Mouse (Mus musculus) forebrain, embryonic 14.5 days (tissue): Measurements from ENCODE around the gene Etfb. TPM values are rescaled to one million over a fixed set of nuclear protein-coding genes. Genes with fewer than 3 reads are reported as not detected.
"Not testable (repeated sequence)": the region's sequence is repeated elsewhere in the genome, so short reads cannot be mapped to it uniquely, and the experiment has no call there.

Source experiments
- ATAC-seq: fragments of 200-750 bp; cut with Nextera tagmentation; 2 replicates; pipeline ENCODE4 v1.8.0; 2017; ENCODE audit warnings: mild to moderate bottlenecking, moderate library complexity
- DNase-seq: peaks from one replicate; pipeline ENCODE4 v3.0.0-alpha.2; 2015; ENCODE audit warnings: low spot score
- H3K27ac ChIP-seq: fragments of 300-500 bp; sonication (generic); 2 replicates; pipeline ENCODE4 v1.5.1; 2014; ENCODE audit warnings: low read depth, mild to moderate bottlenecking, control low read depth, low read length, moderate library complexity
- H3K27me3 ChIP-seq: fragments of 300-500 bp; sonication (generic); replicated peaks from 2 replicates; pipeline ENCODE4 v1.6.1; 2014; ENCODE audit warnings: low read length, control low read depth, mixed read lengths; ENCODE audit not compliant: control insufficient read depth, insufficient read depth
- H3K36me3 ChIP-seq: fragments of 300-500 bp; sonication (generic); 2 replicates; pipeline ENCODE4 v1.6.1; 2014; ENCODE audit warnings: low read length, control low read depth; ENCODE audit not compliant: control insufficient read depth, insufficient read depth
- H3K4me1 ChIP-seq: fragments of 300-500 bp; sonication (generic); 2 replicates; pipeline ENCODE4 v1.6.1; 2014; ENCODE audit warnings: antibody characterized with exemption, low read length, control low read depth; ENCODE audit not compliant: control insufficient read depth, insufficient read depth
- H3K4me2 ChIP-seq: fragments of 300-500 bp; sonication (generic); 2 replicates; pipeline ENCODE4 v1.6.1; 2014; ENCODE audit warnings: mild to moderate bottlenecking, control low read depth, low read length
- H3K4me3 ChIP-seq: fragments of 300-500 bp; sonication (generic); 2 replicates; pipeline ENCODE4 v1.5.1; 2014; ENCODE audit warnings: low read depth, low read length, control low read depth
- H3K9ac ChIP-seq: fragments of 300-500 bp; sonication (generic); 2 replicates; pipeline ENCODE4 v1.6.1; 2014; ENCODE audit warnings: mild to moderate bottlenecking, low read length, control low read depth, moderate library complexity
- H3K9me3 ChIP-seq: fragments of 300-500 bp; sonication (generic); replicated peaks from 2 replicates; pipeline ENCODE4 v1.6.1; 2016; ENCODE audit warnings: low read length, control low read depth, mixed read lengths; ENCODE audit not compliant: control insufficient read depth
- WGBS: fragments of 180-500 bp; shearing (Covaris S2); extraction: QIAGEN DNeasy Blood & Tissue Kit; methylation state at CpG from one replicate; pipeline ENCODE4 v1.1.7; 2014; 5-methylcytosine and 5-hydroxymethylcytosine counted together
- polyA plus RNA-seq: library from polyadenylated mRNA; unstranded; fragments of >200 nt; fragmentation: Nextera tagmentation; extraction: Ambion mirVana; gene quantifications from 2 replicates; pipeline ENCODE4 v1.2.1, GENCODE M21; 2014

Gene Etfb
- polyA plus RNA-seq: 156 and 182 TPM in 2 replicates

DNA sequence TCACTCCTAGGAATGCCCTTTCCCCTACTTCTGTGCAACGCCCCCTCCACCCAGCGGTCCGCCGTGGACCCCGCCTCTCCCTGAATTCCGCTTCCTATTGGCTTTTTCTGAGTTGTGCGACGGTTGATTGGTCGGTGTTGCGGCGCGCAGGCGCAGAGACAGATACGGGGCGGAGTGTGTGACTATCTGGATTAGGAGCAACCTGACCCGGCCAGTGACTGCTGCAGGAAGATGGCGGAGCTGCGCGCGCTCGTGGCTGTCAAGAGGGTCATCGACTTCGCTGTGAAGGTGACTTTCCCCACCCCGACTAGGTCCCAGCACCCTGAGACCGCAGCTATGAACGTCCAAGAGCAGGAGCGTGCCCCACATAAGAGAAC lies at the start of gene Etfb, which contains the start of gene Gm45233:
Gene Etfb, plus strand, starts transcription at position 167 of the 377 bp plus-strand sequence.
Gene Gm45233, plus strand, starts transcription at position 212 of the 377 bp plus-strand sequence.
- H3K9me3 ChIP-seq: no peaks in the 10 kb centered on the region
- H3K27ac ChIP-seq: peak within 1 kb of the TSS; percentile 82
- under 1% methylated on average over 27 of the region's 27 CpGs for WGBS
- peak within 1 kb of the TSS; percentile 72 for H3K9ac ChIP-seq
- peaks cover 11% of the 10 kb centered on the region; the same call in 1 of the 2 replicates for H3K4me1 ChIP-seq
- peak; percentile 97 for DNase-seq
- peak; percentile 98 for ATAC-seq
- no peaks in the 10 kb centered on the region for H3K27me3 ChIP-seq
- H3K4me3 ChIP-seq: peak within 1 kb of the TSS; percentile 58
- H3K4me2 ChIP-seq: peak within 1 kb of the TSS; percentile 83
- no peaks in the 10 kb centered on the region for H3K36me3 ChIP-seq

DNA sequence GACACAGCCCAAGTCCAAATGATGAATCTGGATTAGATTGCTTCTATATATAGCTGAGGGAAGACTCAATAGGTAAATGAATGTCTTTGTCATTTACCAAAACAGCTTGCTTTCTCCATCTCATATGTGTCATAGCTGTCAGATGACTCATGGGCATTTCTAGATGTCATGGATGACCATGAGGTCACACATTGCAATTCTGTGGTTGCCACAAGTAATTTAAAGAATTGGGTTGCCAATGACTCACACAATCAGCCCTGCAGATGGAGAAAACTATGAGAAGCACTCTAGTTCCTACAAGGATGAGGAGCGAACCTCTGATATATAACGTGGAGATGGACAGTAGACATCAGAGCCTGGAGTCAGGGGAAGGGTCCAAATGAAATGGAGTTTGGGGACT lies 44.4 kb upstream of the Etfb start:
- ATAC-seq: no peak
- Histone ChIP-seq H3K9ac (no peak overlapping the region), H3K27ac (no peak overlapping the region), H3K4me1 (no peaks in the 10 kb centered on the region), H3K4me3 (no peak overlapping the region), H3K9me3 (no peaks in the 10 kb centered on the region), H3K36me3 (no peaks in the 10 kb centered on the region), H3K27me3 (no peaks in the 10 kb centered on the region), H3K4me2 (no peak overlapping the region)
- WGBS: 83% methylated on average over 2 of the region's 2 CpGs
- no peak for DNase-seq

DNA sequence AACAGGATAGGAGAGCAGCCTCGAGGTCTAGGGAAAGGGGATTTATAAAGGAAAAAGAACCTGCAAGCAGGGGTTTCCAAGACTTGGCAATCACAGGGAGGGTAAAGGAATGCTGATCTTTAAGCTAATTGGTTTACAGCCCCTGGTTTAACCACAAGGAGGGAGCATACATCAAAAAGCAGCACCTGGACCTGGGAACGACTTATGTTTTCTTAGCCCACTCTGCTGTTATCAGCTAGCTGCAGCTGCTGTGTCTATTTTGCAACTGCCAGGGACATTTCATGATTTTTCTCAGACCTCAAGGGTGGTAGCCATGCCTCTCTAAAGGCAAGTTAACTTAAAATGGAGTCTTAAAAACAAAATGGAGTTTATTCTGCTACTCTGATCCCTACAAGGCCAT lies 41.2 kb upstream of the Etfb start:
- Histone ChIP-seq H3K4me2 (no peak overlapping the region), H3K27ac (no peak overlapping the region), H3K27me3 (no peaks in the 10 kb centered on the region), H3K36me3 (no peaks in the 10 kb centered on the region), H3K9me3 (no peaks in the 10 kb centered on the region), H3K4me3 (no peak overlapping the region), H3K9ac (no peak overlapping the region), H3K4me1 (no peaks in the 10 kb centered on the region)
- whole genome bisulfite sequencing: 53% methylated on average over 2 of the region's 2 CpGs
- DNase-seq (no peak), ATAC-seq (no peak)

DNA sequence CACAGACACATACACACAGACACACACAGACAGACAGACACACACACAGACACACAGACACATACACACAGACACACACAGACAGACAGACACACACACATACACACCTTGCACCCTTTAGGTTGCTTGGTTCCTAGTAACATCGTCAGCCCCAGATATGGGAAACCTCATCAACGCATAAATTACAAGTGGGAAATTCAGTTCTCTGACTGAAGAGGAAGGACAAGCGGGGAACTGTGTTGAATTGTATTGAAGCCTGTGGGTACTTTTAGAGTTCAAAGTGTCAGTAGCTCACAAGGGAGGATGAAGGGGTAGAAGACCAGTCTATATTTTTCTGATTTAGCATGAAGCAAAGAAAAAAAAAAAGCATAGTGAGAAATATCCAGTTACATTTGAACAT lies 36.3 kb upstream of the Etfb start:
- 80% methylated on average over 3 of the region's 3 CpGs for WGBS

DNA sequence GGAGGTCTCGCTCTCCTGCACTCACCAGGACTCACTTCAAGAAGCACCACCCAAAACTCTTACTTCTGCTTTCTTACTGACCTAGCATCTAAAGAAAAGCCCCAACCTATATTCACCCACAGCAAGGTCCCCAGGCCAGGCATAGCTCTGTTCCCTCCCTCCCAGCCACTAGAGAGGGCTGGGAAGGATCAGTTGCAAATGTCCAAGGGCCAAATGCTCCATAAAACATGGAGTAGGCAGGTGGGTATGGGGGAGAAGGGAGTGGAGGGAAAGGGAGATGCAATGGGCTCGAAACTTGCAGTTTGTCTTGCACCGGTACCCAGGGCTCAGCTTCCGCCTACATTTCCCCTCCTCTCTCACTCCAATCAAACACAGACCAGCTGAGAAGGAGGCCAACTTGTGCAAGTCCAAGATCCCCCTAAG lies 35.7 kb upstream of the Etfb start, which contains the start of gene Siglecg:
Gene Siglecg, plus strand, starts transcription at position 74 of the 423 bp plus-strand sequence.
- Histone ChIP-seq H3K9me3 (no peaks in the 10 kb centered on the region), H3K4me1 (no peaks in the 10 kb centered on the region), H3K9ac (no peak within 1 kb of the TSS), H3K4me2 (no peak within 1 kb of the TSS), H3K27ac (no peak within 1 kb of the TSS), H3K4me3 (no peak within 1 kb of the TSS), H3K27me3 (no peaks in the 10 kb centered on the region), H3K36me3 (no peaks in the 10 kb centered on the region)
- 89% methylated on average over 4 of the region's 4 CpGs for WGBS
- no peak for ATAC-seq
- DNase-seq: no peak

More for the DNA sequence above, 36.3 kb upstream of the Etfb start:
- no peaks in the 10 kb centered on the region for H3K27me3 ChIP-seq
- ATAC-seq (no peak), DNase-seq (no peak)
- no peak overlapping the region for H3K27ac ChIP-seq
- H3K4me3 ChIP-seq: no peak overlapping the region
- H3K9me3 ChIP-seq: no peaks in the 10 kb centered on the region
- no peak overlapping the region for H3K9ac ChIP-seq
- no peaks in the 10 kb centered on the region for H3K4me1 ChIP-seq
- H3K36me3 ChIP-seq: no peaks in the 10 kb centered on the region
- no peak overlapping the region for H3K4me2 ChIP-seq

DNA sequence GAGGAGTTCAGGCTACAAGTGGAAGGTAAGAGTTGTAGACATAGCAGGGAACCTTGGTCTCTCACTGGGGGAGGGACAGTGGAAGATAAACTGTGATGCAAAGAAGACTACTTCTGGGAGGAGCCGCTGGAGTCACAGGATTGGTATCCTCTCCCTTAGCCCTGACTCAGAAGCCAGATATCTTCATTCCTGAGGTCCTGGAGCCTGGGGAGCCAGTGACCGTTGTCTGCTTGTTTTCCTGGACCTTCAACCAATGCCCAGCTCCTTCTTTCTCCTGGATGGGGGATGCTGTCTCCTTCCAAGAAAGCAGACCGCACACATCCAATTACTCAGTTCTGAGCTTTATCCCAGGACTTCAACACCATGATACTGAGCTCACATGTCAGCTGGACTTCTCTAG lies 34.8 kb upstream of the Etfb start:
- no peaks in the 10 kb centered on the region for H3K9me3 ChIP-seq
- no peak overlapping the region for H3K9ac ChIP-seq
- H3K27me3 ChIP-seq: no peaks in the 10 kb centered on the region
- no peak overlapping the region for H3K27ac ChIP-seq
- DNase-seq (no peak), ATAC-seq (no peak)
- H3K36me3 ChIP-seq: no peaks in the 10 kb centered on the region
- H3K4me3 ChIP-seq: no peak overlapping the region
- H3K4me2 ChIP-seq: no peak overlapping the region
- no peaks in the 10 kb centered on the region for H3K4me1 ChIP-seq
- WGBS: 77% methylated on average over 3 of the region's 3 CpGs

DNA sequence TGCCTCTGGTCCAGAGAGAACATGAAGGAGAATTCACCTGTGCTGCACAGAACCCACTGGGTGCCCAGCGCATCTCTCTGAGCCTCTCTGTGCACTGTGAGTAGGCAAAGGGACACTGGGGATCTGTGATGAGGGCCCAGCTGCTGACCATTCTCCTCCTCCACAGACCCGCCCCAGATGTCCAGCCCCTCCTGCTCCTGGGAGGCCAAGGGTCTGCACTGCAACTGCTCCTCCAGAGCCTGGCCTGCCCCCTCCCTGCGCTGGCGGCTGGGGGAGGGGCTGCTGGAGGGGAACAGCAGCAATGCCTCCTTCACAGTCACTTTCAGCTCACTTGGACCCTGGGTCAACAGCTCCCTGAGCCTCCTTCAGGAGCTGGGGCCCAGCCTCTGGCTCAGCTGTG lies 32.2 kb upstream of the Etfb start:
- H3K4me1 ChIP-seq, H3K9ac ChIP-seq, H3K4me2 ChIP-seq, DNase-seq, H3K36me3 ChIP-seq, H3K4me3 ChIP-seq, ATAC-seq, H3K9me3 ChIP-seq, H3K27me3 ChIP-seq, H3K27ac ChIP-seq: not testable (repeated sequence)
- 36% methylated on average over 3 of the region's 4 CpGs for WGBS

DNA sequence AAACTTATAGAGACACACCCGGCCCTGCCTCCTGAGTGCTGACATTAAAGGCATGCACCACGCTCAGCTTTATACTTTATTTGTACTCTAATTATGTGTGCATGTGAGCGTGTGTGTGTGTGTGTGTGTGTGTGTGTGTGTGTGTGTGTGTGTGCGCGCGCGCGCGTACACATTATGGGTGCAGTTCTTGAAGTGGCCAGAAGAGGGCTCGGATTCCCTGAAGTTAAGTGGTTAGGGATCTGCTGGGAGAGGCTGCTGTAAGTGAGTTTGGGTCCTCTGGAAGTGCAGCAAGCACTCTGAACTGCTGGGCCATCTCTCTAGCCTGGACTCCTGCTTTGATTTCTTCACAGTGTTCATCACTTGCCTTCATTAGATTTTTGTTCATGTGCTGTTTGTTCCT lies 26.6 kb upstream of the Etfb start:
- no peak overlapping the region for H3K9ac ChIP-seq
- WGBS: 88% methylated on average over 10 of the region's 10 CpGs
- H3K4me1 ChIP-seq: no peaks in the 10 kb centered on the region
- no peaks in the 10 kb centered on the region for H3K36me3 ChIP-seq
- H3K27ac ChIP-seq: no peak overlapping the region
- DNase-seq (no peak), ATAC-seq (no peak)
- no peak overlapping the region for H3K4me2 ChIP-seq
- H3K4me3 ChIP-seq: no peak overlapping the region
- no peaks in the 10 kb centered on the region for H3K27me3 ChIP-seq
- no peaks in the 10 kb centered on the region for H3K9me3 ChIP-seq

DNA sequence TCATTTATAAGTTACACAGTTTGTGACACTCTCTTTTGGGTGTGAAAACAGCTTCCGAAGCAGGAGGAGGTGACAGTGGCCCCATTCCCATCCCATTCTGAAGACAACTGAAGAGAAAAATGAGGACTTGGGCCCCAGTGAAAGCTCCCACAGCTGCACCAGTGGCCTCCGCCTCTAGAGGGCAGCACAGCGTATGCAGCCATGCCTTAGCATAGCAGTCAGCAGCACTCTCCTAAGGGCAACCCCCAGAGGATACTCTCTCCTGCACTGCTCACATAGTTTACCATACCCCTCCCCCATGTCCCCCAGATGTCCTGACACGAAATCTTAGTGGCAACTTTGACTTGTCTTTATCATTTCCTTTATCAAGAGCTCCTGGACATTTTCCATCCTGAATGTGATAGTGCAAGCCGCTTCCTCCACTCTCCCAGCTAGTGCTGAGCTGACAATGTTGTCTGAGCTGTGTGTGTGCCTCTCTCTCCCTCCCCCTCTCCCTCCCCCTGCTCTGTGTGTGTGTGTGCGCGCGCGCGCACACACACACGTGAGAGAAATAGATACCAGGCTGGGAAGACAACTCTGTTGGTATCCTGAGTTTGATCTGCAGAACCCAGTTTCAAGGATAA lies 20.8 kb upstream of the Etfb start:
- ATAC-seq (peak; percentile 94), DNase-seq (peak; percentile 78)
- Histone ChIP-seq H3K36me3 (no peaks in the 10 kb centered on the region), H3K27ac (no peak overlapping the region), H3K9me3 (no peaks in the 10 kb centered on the region), H3K27me3 (no peaks in the 10 kb centered on the region), H3K4me3 (no peak overlapping the region), H3K9ac (no peak overlapping the region), H3K4me2 (no peak overlapping the region), H3K4me1 (no peaks in the 10 kb centered on the region)
- 8% methylated on average over 11 of the region's 11 CpGs for WGBS
